Mouse (Mus musculus): Measurements from ENCODE around the gene Olfr469. TPM values are rescaled to one million over a fixed set of nuclear protein-coding genes. Genes with fewer than 3 reads are reported as not detected.

Gene Olfr469
- polyA plus RNA-seq, 2 experiments = not detected

DNA sequence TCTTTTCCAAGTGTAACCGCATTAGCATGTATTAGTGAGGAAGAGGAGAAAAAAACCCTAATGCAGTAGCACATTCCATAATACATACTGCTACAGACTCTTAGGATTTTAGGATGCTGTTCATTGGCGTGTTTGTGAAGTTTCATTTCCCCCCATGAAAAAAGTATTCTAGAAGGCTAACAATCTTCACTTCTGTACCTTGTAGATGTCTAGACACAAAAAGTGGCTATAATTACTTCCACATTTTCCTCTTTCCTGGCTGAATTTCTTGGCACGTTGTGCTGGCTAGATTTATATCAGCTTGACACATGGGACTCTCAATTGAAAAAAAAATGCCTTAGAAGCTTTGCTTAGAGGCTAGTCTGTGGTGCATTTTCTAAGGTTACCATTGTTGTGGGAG lies 23.2 kb downstream of the Olfr469 start:
- Histone ChIP-seq H3K4me2 (replicated peaks; ENCODE audit: low read depth, low read length, severe bottlenecking) (no peak overlapping the region), H3K36me3 (ENCODE audit: control insufficient read depth, insufficient read depth, low read length) (no peaks in the 10 kb centered on the region), H3K9ac (ENCODE audit: low read depth, low read length, severe bottlenecking) (no peak overlapping the region), H3K4me3 (replicated peaks; ENCODE audit: low read length) (no peak overlapping the region), H3K27me3 (ENCODE audit: control insufficient read depth, insufficient read depth, low read length) (no peaks in the 10 kb centered on the region), H3K27ac (replicated peaks; ENCODE audit: low read depth, low read length) (no peak overlapping the region), H3K4me1 (ENCODE audit: control insufficient read depth, insufficient read depth, low read length) (peaks cover 5% of the 10 kb centered on the region; the same call in 1 of the 2 replicates), H3K9me3 (ENCODE audit: control insufficient read depth, low read length) (no peaks in the 10 kb centered on the region)
- TF ChIP-seq POLR2A (IDR thresholded peaks at IDR 0.05; ENCODE audit: borderline replicate concordance, extremely low read depth, insufficient read depth, insufficient read length) = no peak
- WGBS = 33% methylated on average over 3 of the region's 3 CpGs
- DNase-seq (ENCODE audit: low spot score) (peak; percentile 74), ATAC-seq (ENCODE audit: low FRiP score, low read depth) (peak; percentile 62)

DNA sequence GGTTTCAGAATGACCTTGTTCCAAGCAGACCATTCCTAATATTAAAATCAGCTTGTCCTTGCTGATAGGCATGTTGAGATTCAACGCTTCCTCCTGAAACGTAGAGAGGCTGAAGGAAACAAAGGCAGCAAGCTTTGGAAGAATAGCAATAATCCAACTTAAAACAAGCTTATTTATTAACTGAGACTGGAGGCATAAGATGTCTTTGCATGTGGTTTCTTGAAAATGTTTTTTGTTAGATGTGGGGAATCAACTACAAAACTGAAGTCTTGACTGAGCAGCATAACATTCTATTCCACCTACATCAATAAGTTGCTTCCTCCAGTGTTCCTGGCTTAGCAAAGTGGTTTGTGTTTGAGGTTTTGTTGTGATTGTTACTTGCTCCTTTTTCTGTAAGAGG lies 24.2 kb downstream of the Olfr469 start, which contains the start of gene Ovch2:
Ovch2 (minus strand) TSS at position 101 of the 400 bp plus-strand sequence.
- Histone ChIP-seq H3K4me1 (ENCODE audit: control insufficient read depth, insufficient read depth, low read length) (peaks cover 5% of the 10 kb centered on the region; the same call in 1 of the 2 replicates), H3K4me3 (replicated peaks; ENCODE audit: low read length) (no peak within 1 kb of the TSS), H3K36me3 (ENCODE audit: control insufficient read depth, insufficient read depth, low read length) (no peaks in the 10 kb centered on the region), H3K4me2 (replicated peaks; ENCODE audit: low read depth, low read length, severe bottlenecking) (no peak within 1 kb of the TSS), H3K9me3 (ENCODE audit: control insufficient read depth, low read length) (no peaks in the 10 kb centered on the region), H3K27me3 (ENCODE audit: control insufficient read depth, insufficient read depth, low read length) (no peaks in the 10 kb centered on the region), H3K27ac (replicated peaks; ENCODE audit: low read depth, low read length) (no peak within 1 kb of the TSS), H3K9ac (ENCODE audit: low read depth, low read length, severe bottlenecking) (no peak within 1 kb of the TSS)
- ATAC-seq (ENCODE audit: low FRiP score, low read depth) (no peak), DNase-seq (ENCODE audit: low spot score) (no peak)
- TF ChIP-seq POLR2A (IDR thresholded peaks at IDR 0.05; ENCODE audit: borderline replicate concordance, extremely low read depth, insufficient read depth, insufficient read length) = no peak
- 85% methylated on average over 2 of the region's 2 CpGs for WGBS

DNA sequence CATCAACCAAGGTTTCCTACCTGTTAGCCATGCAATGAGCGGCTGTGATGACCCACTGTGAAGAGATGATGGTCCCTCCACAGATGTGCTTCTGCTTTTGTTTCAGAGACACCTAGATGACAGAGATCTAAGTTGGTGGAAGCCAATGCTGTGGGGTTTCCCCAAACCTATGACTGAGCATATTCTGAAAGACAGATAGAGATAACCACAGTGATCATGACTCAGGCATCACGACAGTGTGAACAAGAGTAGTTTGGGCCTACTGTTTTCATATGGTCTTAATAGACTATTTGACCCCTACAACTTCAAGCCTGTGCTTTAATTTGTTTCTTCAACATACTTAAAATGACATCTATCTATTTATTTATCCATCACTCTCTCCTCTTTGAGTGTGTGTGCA lies 28.8 kb downstream of the Olfr469 start:
- no peak overlapping the region for H3K4me2 ChIP-seq (replicated peaks; ENCODE audit: low read depth, low read length, severe bottlenecking)
- H3K9ac ChIP-seq (ENCODE audit: low read depth, low read length, severe bottlenecking) = no peak overlapping the region
- no peaks in the 10 kb centered on the region for H3K27me3 ChIP-seq (ENCODE audit: control insufficient read depth, insufficient read depth, low read length)
- H3K4me1 ChIP-seq (ENCODE audit: control insufficient read depth, insufficient read depth, low read length) = no peaks in the 10 kb centered on the region
- WGBS = 88% methylated on average over 2 of the region's 2 CpGs
- TF ChIP-seq POLR2A (IDR thresholded peaks at IDR 0.05; ENCODE audit: borderline replicate concordance, extremely low read depth, insufficient read depth, insufficient read length) = no peak
- no peaks in the 10 kb centered on the region for H3K36me3 ChIP-seq (ENCODE audit: control insufficient read depth, insufficient read depth, low read length)
- no peaks in the 10 kb centered on the region for H3K9me3 ChIP-seq (ENCODE audit: control insufficient read depth, low read length)
- H3K27ac ChIP-seq (replicated peaks; ENCODE audit: low read depth, low read length) = no peak overlapping the region
- no peak overlapping the region for H3K4me3 ChIP-seq (replicated peaks; ENCODE audit: low read length)
- DNase-seq (ENCODE audit: low spot score) = no peak
- ATAC-seq (ENCODE audit: low FRiP score, low read depth) = no peak

DNA sequence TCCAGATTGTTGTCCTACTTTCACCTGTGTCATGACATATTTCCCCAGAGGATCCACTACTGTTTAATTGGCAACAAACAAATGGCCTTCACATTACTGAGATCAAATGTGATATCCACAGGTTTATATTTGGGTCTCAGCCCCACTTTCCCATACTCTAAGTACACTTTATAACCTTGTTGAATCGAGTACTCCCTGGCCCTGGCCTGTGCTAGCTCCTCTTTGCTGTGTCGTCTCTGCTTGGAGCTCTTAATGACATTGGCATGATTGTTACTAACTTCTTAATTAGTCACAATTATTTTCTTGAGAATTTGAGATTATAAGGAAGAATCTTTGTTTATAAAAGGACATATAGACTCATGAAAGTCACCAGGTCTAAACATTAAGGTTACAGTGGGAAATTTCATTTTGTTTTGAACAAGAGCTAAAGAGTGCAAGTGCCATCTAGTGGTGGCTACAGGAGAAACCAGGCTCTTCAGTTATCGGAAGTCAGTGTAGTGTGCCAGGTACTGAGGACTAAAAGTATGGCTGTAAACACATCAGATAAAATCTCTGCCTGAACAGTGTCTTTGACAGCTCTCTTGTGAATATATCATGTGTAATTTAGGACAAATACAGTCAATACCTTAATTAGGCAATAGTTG lies 37.2 kb downstream of the Olfr469 start:
- WGBS = 51% methylated on average over 3 of the region's 3 CpGs
- no peaks in the 10 kb centered on the region for H3K4me1 ChIP-seq (ENCODE audit: control insufficient read depth, insufficient read depth, low read length)
- DNase-seq (ENCODE audit: low spot score) (peak; percentile 58), ATAC-seq (ENCODE audit: low FRiP score, low read depth) (no peak)
- no peaks in the 10 kb centered on the region for H3K27me3 ChIP-seq (ENCODE audit: control insufficient read depth, insufficient read depth, low read length)
- no peaks in the 10 kb centered on the region for H3K36me3 ChIP-seq (ENCODE audit: control insufficient read depth, insufficient read depth, low read length)
- no peak overlapping the region for H3K4me3 ChIP-seq (replicated peaks; ENCODE audit: low read length)
- TF ChIP-seq POLR2A (IDR thresholded peaks at IDR 0.05; ENCODE audit: borderline replicate concordance, extremely low read depth, insufficient read depth, insufficient read length) = no peak
- no peaks in the 10 kb centered on the region for H3K9me3 ChIP-seq (ENCODE audit: control insufficient read depth, low read length)
- H3K9ac ChIP-seq (ENCODE audit: low read depth, low read length, severe bottlenecking) = no peak overlapping the region
- no peak overlapping the region for H3K4me2 ChIP-seq (replicated peaks; ENCODE audit: low read depth, low read length, severe bottlenecking)
- no peak overlapping the region for H3K27ac ChIP-seq (replicated peaks; ENCODE audit: low read depth, low read length)

DNA sequence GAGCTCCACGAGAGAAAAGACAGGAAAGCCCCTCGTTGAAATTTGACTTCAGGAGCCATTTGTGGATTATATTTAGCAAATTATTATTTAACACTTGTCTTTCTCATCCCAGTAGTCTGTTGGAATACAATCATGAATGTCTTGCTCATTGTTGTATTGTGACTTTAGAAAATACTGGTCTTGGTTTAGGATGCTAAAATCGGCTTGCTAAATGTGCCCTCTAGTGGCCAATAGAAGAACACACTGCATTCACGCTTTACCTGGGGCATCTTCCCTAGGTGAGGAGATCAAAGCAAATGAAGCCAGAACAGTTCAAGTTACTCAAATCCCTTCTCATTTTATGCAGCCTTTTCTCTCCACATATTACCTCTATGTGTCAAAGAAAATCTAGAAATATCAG lies 45.7 kb downstream of the Olfr469 start:
- no peak overlapping the region for H3K27ac ChIP-seq (replicated peaks; ENCODE audit: low read depth, low read length)
- no peaks in the 10 kb centered on the region for H3K36me3 ChIP-seq (ENCODE audit: control insufficient read depth, insufficient read depth, low read length)
- H3K4me2 ChIP-seq (replicated peaks; ENCODE audit: low read depth, low read length, severe bottlenecking) = no peak overlapping the region
- no peak overlapping the region for H3K9ac ChIP-seq (ENCODE audit: low read depth, low read length, severe bottlenecking)
- DNase-seq (ENCODE audit: low spot score) = no peak
- no peaks in the 10 kb centered on the region for H3K4me1 ChIP-seq (ENCODE audit: control insufficient read depth, insufficient read depth, low read length)
- H3K27me3 ChIP-seq (ENCODE audit: control insufficient read depth, insufficient read depth, low read length) = no peaks in the 10 kb centered on the region
- no peak for TF ChIP-seq POLR2A (IDR thresholded peaks at IDR 0.05; ENCODE audit: borderline replicate concordance, extremely low read depth, insufficient read depth, insufficient read length)
- no peak overlapping the region for H3K4me3 ChIP-seq (replicated peaks; ENCODE audit: low read length)
- no peaks in the 10 kb centered on the region for H3K9me3 ChIP-seq (ENCODE audit: control insufficient read depth, low read length)
- 40% methylated on average over 4 of the region's 4 CpGs for WGBS
- ATAC-seq (ENCODE audit: low FRiP score, low read depth) = no peak
